Mouse (Mus musculus) CD4-positive, CD25-positive, alpha-beta regulatory T cell, adult 4 months (primary cell): ENCODE results near the gene Dyrk1b. TPM values are rescaled to one million over a fixed set of nuclear protein-coding genes. Genes with fewer than 3 reads are reported as not detected.
"Not testable (repeated sequence)": the region's sequence is repeated elsewhere in the genome, so short reads cannot be mapped to it uniquely, and the experiment has no call there.

Source experiments
- ATAC-seq: one replicate; pipeline ENCODE4 v1.8.0; 2017
- polyA plus RNA-seq, 2 experiments: library from polyadenylated mRNA; unstranded; fragments of 100-300 nt; shearing (Covaris generic); gene quantifications; one replicate each; pipeline ENCODE4 v1.2.1; 2017

Gene Dyrk1b
- polyA plus RNA-seq, result under 1 TPM; 0.54 to 0.63 TPM

GRCm38 (mm10) chr7:28179228-28179627 is at the start of gene Dyrk1b:
TSS of gene Dyrk1b (plus strand) at chr7:28179469.
- peak; percentile 93 for ATAC-seq

GRCm38 (mm10) chr7:28137613-28138012 is 41.7 kb upstream of the Dyrk1b start:
- no peak for ATAC-seq

- peak; percentile 47 for ATAC-seq
These were observed 31.0 kb upstream of the Dyrk1b start for GRCm38 (mm10) chr7:28148263-28148662.

- ATAC-seq, result no peak
These were observed 29.4 kb upstream of the Dyrk1b start for GRCm38 (mm10) chr7:28149841-28150240.

GRCm38 (mm10) chr7:28151584-28152221 is 27.6 kb upstream of the Dyrk1b start:
- no peak for ATAC-seq

GRCm38 (mm10) chr7:28153595-28153994 is 25.7 kb upstream of the Dyrk1b start:
- ATAC-seq, result not testable (repeated sequence)

- ATAC-seq, result no peak
These were observed 20.0 kb upstream of the Dyrk1b start for GRCm38 (mm10) chr7:28159292-28159691.

- ATAC-seq, result no peak
These were observed 19.4 kb upstream of the Dyrk1b start for GRCm38 (mm10) chr7:28159893-28160292.

GRCm38 (mm10) chr7:28161163-28161749 is 18.0 kb upstream of the Dyrk1b start:
- ATAC-seq, result no peak

GRCm38 (mm10) chr7:28165406-28165805 is 13.9 kb upstream of the Dyrk1b start:
- ATAC-seq, result no peak

GRCm38 (mm10) chr7:28168320-28169115 is 10.8 kb upstream of the Dyrk1b start:
- peak; percentile 59 for ATAC-seq

- ATAC-seq, result peak; percentile 85
These were observed 9.5 kb upstream of the Dyrk1b start, which contains the start of gene Fbl for GRCm38 (mm10) chr7:28169489-28170422. TSS of gene Fbl (plus strand) at chr7:28169710.

GRCm38 (mm10) chr7:28175358-28175757 is 3.9 kb upstream of the Dyrk1b start:
- no peak for ATAC-seq

GRCm38 (mm10) chr7:28179741-28180377 is 590 bp downstream of the Dyrk1b start:
- ATAC-seq, result peak; percentile 87

- no peak for ATAC-seq
These were observed 1.6 kb downstream of the Dyrk1b start for GRCm38 (mm10) chr7:28180890-28181289.

GRCm38 (mm10) chr7:28181376-28181775 is 2.1 kb downstream of the Dyrk1b start:
- ATAC-seq, result no peak

GRCm38 (mm10) chr7:28182320-28182719 is 3.1 kb downstream of the Dyrk1b start:
- no peak for ATAC-seq

GRCm38 (mm10) chr7:28185884-28186283 is 6.6 kb downstream of the Dyrk1b start:
- no peak for ATAC-seq

GRCm38 (mm10) chr7:28186631-28187030 is 7.4 kb downstream of the Dyrk1b start:
- ATAC-seq, result no peak

GRCm38 (mm10) chr7:28191489-28191888 is 12.2 kb downstream of the Dyrk1b start:
- ATAC-seq, result no peak

- ATAC-seq, result no peak
These were observed 12.6 kb downstream of the Dyrk1b start for GRCm38 (mm10) chr7:28191903-28192302.
